Comparison of ENCODE assay signal across 25 mouse cellular contexts in genomic region chr11:85929651-85930050, GRCm38 (mm10). TPM values are rescaled to one million over a fixed set of nuclear protein-coding genes. Genes with fewer than 3 reads are reported as not detected.
"Had no signal": no experiment of that assay in that cellular context is flagged by ENCODE, and none has a peak within 500 bp of the region (broad histone marks: within the 10 kb centered on the region; RNA-seq: fewer than 3 reads in every experiment).

No protein-coding gene starts in this region.

- H3K4me3 ChIP-seq: gastrocnemius, adult 2 months; heart, embryonic 10.5 days; heart, embryonic 12.5 days; hindbrain, embryonic 13.5 days; hindbrain, embryonic 15.5 days; intestine, embryonic 15.5 days; left cerebral cortex, adult 2 months; liver, embryonic 13.5 days had no signal

- H3K4me2 ChIP-seq: heart, embryonic 12.5 days; hindbrain, embryonic 13.5 days; hindbrain, embryonic 15.5 days; intestine, embryonic 15.5 days; liver, embryonic 11.5 days; liver, embryonic 13.5 days had no signal

- DNase-seq: gastrocnemius, adult 2 months; gastrocnemius, postnatal 10 days; gastrocnemius, postnatal 25 days; heart, adult 18-20 months; heart, postnatal 10 days; kidney, adult 18-20 months; kidney, adult 8-10 months; kidney, postnatal 10 days; kidney, postnatal 25 days; kidney, postnatal 4 days; liver; liver, embryonic 13.5 days had no signal

- ATAC-seq: hindbrain, postnatal 0 days; inflammation-experienced regulatory T-cells, adult 6 months; intestine, embryonic 15.5 days; intestine, postnatal 0 days had no signal

- H3K9ac ChIP-seq: heart, embryonic 12.5 days; hindbrain, embryonic 13.5 days; hindbrain, embryonic 15.5 days; intestine, embryonic 15.5 days; liver, embryonic 13.5 days had no signal

- H3K27ac ChIP-seq: gastrocnemius, adult 2 months; heart, embryonic 10.5 days; hindbrain, embryonic 13.5 days; hindbrain, embryonic 15.5 days; hindbrain, postnatal 0 days; intestine, embryonic 15.5 days; left cerebral cortex, adult 2 months; liver, embryonic 13.5 days had no signal

- H3K36me3 ChIP-seq: heart, embryonic 10.5 days; heart, embryonic 12.5 days; hindbrain, embryonic 13.5 days; hindbrain, embryonic 15.5 days; intestine, embryonic 15.5 days; liver, embryonic 13.5 days had no signal

- H3K4me1 ChIP-seq: liver, embryonic 13.5 days had no signal

- H3K9me3 ChIP-seq: heart, embryonic 10.5 days; heart, embryonic 12.5 days; hindbrain, embryonic 13.5 days; hindbrain, embryonic 15.5 days; intestine, embryonic 15.5 days; liver, embryonic 13.5 days had no signal

RNA-seq across cellular contexts. Expression of gene Tbx4, which starts 43.4 kb away (rescaled TPM):
- total RNA-seq: granulocyte monocyte progenitor cell, adult 5-6 weeks; heart, adult 8-10 months had no signal
- polyA plus RNA-seq: inflammation-experienced regulatory T-cells, adult 6 months; intestine, postnatal 0 days; kidney, embryonic 14.5 days had no signal
